Mouse (Mus musculus): Measurements from ENCODE around the gene Nav2.

The Nav2 gene

DNA sequence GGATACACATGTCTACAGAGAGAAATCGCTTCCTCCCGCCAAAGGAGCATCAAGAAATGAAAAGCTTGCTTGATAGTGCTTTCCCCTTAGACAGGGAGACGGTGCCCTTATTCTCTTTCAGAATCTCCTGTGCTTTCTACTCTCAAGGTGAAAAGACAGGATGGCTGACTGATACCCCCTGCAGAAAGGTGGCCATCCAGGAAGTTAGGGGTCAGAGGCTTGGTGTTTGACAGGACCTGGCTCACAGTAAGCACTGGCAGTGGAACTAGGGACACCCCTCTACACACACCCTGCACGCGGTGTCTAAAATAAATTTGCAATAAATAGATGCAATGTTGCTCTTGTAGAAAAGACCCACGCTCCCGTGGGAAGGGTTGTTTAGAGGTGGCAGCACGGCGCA is 723.4 kb downstream of the Nav2 start:
- no peak for DNase-seq (ENCODE audit: low spot score)

DNA sequence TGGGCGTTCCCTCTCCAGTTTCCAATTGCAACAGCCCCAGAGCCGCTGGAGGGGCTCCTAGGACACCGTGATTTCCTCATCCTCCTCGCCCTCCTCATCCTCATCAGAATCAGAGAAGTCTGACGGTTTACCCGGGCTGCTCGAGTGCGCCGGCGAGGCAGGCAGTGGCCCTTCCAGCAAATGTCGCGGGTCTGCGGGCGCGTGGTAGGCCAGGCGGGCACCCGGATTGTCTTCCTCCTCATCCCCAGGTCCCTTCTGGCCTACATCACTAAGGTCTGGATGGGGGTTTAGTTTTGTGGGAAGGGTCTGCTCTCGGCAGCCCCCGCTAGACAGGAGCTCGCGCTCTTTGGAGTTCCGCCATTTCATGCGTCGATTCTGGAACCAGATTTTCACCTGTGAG is 723.9 kb downstream of the Nav2 start:
- DNase-seq (ENCODE audit: low spot score): no peak

DNA sequence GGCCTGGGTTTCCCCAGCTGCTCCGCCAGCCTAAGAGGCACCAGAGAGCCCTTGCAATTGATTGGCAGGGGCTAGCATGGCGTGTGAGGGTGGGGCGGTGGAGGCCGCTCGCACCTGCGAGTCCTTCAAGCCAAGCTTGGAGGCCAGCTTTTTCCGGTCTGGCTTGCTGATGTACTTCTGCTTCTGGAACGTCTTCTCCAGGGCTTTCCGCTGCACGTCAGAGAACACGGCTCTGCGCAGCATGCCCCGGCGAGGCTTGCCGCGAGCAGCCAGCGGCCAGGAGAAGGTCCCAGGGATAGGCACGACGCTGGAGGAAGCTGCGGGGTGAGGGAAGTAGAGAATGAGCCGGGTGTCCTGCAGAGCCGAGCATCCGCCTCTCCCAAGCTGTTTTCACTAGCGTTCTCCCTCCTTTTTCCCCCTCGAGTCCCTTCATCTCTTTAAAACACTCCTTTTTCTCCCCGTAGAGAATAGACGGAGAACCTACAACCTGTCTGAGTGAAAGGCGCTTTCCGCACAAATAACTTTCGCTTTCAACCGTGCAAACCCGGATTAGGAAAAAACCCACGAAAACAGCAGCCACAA is 725.0 kb downstream of the Nav2 start:
- DNase-seq (ENCODE audit: low spot score): no peak

DNA sequence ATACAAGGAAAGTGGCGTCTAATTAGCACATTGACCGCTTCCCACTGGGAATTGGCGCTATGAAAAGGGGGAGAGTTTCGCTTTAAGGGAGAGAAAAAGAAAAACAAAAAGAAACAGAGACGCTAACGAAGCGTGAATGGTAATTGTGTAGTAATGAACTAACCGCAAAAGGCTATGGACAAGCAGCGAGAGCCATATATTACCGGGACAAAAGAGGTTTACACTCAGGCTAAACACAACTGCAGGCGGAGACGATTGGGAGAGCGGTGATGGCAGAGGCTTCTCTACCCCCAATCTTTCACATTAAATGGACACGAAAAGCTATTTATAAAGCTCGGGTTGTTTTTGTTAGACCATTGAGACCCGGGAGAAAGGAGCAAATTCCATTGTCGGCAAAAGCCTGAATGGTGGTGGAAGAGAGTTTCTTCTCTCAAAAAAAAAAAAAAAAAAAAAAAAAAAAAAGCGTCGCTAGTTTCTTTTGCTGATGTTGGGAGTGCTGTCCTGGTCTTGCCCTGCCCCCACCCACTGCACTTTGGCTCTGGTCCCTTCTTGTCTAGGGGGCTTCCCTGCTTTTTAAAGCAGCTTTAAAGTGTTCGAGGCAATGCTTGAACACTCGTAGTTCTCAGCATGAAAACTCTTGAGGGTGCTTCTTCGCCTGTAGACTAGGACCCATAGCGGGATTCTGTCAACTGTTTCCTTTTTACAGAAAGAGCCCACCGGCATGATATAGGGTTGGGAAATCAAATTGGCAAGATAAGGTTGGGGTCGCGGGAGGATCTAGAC is 726.0 kb downstream of the Nav2 start:
- no peak for DNase-seq (ENCODE audit: low spot score)

DNA sequence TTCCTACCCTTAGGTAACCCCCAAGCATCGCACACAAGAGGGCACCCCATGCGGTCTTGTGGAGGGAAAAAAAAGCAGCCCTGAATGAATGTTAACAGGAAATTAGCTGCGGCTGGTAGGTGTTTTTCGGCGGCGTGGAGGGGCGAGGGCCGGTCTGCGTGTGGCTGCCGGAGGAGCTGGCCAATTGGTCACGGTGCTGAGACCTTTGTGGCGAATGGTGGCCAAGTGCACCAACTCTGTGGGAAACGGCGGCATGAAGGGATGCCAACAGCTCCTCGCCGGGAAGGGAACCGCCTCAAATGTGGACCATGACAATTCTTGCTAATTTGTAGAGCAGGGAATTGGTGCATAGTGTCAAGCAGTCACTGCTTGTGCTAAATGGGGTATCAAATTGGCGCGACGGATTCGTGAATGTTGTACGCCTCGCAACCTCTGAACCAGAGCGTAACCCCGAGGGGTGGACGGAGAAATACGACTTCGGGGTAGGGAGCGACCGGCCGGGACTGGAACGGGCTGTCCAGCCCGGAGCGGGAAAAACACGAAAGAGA is 726.6 kb downstream of the Nav2 start:
- DNase-seq (ENCODE audit: low spot score): no peak

DNA sequence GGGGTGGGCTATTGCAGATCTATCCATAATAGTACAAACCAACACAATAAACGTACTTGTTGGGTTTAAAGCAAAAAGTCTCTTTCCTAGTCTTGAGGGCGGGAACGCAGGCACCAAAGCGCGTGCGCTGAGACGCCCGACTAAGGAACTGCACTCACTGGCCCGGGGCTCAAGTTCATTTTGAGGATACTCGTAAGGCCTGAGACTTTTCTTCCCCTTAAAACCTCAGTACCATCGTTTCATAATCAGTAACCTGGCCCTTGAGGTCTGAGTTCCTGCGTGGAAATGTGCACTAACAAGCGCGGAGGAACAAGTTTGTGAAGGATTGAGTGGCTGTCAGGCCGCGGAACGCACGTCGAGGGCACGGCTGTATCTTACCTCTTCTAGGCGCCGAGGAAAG is 727.5 kb downstream of the Nav2 start:
- no peak for DNase-seq (ENCODE audit: low spot score)

DNA sequence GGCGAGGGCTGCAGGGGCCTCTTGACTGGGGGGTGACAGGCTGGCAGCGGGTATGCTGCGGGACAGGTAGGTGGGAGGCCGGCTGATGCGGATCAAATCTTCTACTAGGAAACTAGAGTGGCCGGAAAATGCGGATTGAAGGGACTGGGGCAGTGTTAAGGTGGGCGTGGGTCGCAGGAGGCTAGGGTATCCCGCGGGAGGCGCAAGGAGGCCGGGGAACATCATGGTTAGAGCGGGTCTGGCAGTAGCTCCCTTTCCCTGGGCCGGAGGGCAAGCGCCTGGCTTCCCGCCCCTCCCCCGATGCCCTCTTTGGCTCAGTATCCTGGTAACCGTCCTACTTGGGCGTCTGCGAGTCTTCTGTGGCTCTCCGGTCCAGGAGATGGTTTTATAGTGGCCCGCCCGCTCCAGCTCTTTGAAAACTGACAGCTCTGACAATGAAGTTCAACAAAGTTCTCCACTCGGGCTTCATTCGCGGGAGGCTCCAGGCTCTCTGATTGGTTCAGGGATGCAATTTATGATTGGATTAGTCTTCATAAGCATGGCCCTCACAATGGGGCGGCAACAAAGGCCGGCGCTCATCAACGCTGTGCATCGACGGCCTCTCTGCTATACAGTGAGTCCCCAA is 728.1 kb downstream of the Nav2 start, which contains the start of gene Dbx1:
TSS of gene Dbx1 (minus strand) at position 359 of the 625 bp plus-strand sequence.
- no peak for DNase-seq (ENCODE audit: low spot score)

DNA sequence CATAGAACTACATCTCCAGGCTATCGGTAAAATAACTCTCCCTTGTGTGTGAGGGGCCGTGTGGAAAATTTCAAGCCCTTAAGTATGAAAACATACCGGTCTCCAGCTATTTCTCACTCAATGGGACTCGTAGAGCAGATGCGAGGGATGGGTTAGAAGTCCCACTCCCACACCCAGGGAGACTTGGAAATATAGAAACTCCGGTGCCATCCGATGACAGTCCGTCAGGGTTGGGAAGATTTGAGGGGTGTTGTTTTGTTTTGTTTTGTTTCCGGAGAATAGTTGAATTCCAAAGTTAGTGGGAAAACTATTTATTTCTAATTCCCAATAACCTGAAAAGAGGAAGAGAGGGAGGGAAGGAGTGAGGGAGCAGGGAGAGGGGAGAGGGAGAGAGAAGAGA is 728.8 kb downstream of the Nav2 start:
- no peak for DNase-seq (ENCODE audit: low spot score)

DNA sequence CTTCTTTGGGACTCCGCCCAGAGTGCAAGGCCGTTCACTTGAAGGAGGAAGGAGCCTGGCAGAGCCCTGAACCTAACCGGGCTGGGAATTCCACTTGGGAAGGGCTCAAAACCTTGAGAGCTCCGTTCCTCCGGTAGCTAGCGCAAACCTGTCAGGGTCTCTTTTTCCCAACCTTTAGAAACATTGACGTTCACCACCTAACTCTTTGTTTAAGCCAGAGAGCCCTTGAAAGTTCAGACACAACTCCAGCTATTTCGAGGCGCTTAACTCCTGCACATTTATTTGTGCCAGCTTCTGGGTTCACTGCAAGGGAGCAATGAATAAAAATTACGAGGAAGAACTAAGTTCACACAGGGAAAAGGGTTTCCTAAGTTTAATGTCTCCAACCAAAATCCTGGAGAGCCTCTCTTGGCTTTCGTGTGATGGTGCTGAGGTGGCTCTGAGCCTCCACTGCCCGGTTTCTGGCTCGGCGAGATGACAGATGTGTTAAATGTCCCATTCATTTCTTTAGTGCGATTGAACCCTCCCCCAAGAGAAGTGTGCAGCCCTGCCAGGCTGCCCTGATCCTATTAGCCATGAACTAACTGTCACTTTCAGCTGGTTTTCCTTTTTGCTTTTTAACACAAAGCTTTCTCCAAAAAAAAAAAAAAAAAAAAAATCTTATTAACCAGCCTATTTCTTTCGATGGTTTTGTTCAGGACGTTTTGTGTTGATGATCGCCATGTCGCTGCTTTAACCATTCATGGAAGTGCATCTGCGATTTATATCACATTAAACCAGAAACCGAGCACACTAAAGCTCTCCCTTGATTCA is 729.5 kb downstream of the Nav2 start:
- no peak for DNase-seq (ENCODE audit: low spot score)

DNA sequence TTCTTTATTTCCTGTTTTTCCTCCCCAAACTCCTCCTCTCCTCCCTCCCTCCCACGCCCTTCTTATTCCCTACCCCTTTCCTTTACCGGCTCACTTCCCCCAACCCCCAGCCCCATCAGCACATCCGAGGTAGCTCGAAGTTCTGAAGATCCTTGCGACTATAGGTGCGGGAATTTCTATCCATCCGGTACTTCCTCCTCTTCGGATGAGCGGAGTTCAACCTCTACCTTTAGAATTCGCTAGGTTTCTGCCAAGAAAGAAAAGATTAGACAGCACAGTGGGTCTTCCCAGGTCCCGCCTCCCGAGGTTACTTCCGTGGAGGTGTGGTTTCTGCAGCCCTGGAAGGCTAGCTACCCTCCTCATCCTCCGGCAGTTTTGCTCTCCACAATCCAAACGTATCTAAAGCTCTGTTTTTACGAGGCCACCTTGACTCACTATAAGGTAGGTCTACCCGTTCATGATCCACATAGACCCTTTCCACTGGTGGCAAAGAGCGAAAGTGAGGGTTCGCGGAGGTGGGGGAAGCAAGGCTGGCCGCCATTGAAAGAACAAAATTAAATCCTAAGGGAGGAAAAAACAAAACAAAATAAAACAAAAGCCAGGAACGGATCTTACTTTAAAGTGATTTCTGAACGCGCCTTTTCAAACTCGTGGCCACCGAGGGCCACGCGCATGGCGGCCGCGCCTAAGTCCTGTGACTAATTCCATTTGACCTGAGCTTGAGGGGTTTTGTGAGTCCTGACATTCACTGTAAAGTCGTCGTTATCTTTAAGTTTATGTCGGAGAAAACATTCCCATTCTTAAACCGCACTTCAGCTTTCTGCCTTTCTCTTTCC is 730.6 kb downstream of the Nav2 start:
- DNase-seq (ENCODE audit: low spot score): no peak

DNA sequence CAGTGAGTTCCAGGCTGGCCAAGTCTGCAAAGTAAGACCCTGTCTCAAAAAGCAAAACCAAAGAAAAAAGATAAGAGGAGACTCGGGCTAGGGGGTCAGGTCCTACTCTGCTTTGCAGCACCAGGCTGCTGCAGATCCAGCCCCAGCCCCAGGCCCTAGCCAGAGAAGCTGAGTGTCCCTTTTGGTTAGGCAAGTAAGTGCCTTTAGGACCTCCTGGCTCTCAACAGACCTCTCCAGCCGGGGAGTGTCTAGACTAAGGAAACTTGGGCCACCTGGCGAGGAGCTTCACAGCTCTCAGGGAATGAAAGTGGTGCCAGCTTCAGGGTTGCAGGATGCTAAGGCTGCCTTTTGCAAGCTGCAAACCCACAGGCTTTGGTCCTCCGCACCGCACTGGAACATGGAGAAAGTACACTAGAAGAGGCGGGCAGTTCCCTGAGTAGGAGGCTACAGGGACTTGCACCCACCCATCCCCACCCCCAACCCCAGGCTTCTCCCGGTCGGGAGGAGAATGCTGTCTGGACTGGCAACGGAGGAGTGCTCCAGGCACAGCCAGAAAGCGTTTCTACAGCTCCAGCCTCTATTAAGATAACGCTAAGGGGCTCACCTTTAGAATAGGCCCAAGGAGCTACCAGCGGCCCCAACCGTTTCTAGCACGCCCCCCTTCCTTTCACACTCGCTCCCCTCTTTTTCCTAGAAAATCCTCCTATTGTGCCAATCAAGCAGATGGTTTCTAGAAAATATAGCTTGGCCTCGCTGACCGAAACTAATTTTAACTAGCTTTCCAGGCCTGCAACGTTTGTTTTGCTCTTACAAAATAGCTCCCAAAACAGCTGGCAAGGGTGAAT is 731.6 kb downstream of the Nav2 start:
- DNase-seq (ENCODE audit: low spot score): no peak

DNA sequence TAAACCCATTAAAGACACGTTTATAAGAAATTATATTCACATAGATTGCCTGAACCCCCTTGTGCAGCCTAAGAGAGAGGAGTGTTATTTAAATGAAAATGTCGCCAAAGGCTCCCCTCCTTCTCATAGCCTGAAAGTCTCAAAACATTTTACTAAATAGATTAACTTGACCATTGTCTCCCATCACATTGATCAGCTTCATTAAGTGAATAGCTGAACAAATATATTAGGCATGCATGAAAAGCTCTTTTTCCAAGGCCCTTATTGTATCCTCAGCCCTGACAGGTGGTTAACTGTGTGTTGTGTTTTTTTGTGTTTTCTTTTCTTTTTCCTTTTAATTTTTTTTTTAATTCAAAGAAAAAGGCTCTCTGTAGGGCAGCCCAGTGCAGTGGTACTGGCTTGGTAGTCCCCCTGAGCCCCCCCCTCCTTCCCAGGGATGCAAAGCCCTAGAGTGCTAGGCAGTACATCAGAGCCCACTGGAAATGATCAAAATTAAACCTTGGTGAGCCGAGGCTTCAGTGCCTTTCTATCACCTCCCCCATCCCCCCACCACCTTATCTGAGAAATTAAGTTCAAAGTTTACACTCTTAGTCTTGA is 732.3 kb downstream of the Nav2 start:
- DNase-seq (ENCODE audit: low spot score): no peak

All from layer of hippocampus, adult 11-12 months (tissue).